Mouse (Mus musculus) gastrocnemius, postnatal 25 days (tissue): ENCODE measurements around the gene Apc2. TPM values are rescaled to one million over a fixed set of nuclear protein-coding genes. Genes with fewer than 3 reads are reported as not detected.
"Not testable (repeated sequence)": the region's sequence is repeated elsewhere in the genome, so short reads cannot be mapped to it uniquely, and the experiment has no call there.

Experiments
- DNase-seq: peaks from one replicate; pipeline ENCODE4 v3.0.0; 2022
- microRNA-seq, 2 experiments: library from miRNA; unstranded; fragments of <30 nt; microRNA quantifications; one replicate each; pipeline ENCODE4 v1.2.0; 2021; ENCODE audit warnings: borderline replicate concordance in 2 of 2
- total RNA-seq, 2 experiments: library from RNA; stranded (reverse); gene quantifications; 1 replicate in 1 of 2; 2 replicates in 1 of 2; pipeline ENCODE4 v1.2.3; 2021

The Apc2 gene
- total RNA-seq, 2 experiments from 2014 or later = 0.59 to 0.82 TPM

GRCm38 (mm10) chr10:80343425-80343895 lies 47.7 kb downstream of the Apc2 start:
- no peak for DNase-seq

- DNase-seq = peak; percentile 57
These were observed 48.4 kb downstream of the Apc2 start for GRCm38 (mm10) chr10:80344131-80344661.

- DNase-seq = no peak
These were observed 49.3 kb downstream of the Apc2 start for GRCm38 (mm10) chr10:80345122-80345521.

GRCm38 (mm10) chr10:80345929-80346328 lies 50.2 kb downstream of the Apc2 start:
- DNase-seq = not testable (repeated sequence)

GRCm38 (mm10) chr10:80347514-80347967 lies 51.8 kb downstream of the Apc2 start:
- no peak for DNase-seq

- DNase-seq = peak; percentile 78
These were observed 52.5 kb downstream of the Apc2 start, which contains the start of gene Adamtsl5 for GRCm38 (mm10) chr10:80348244-80348781. Gene Adamtsl5 (minus strand): TSS chr10:80348412.

- no peak for DNase-seq
These were observed 53.2 kb downstream of the Apc2 start for GRCm38 (mm10) chr10:80348981-80349380.

- peak; percentile 63 for DNase-seq
These were observed 54.5 kb downstream of the Apc2 start for GRCm38 (mm10) chr10:80350292-80350691.

- no peak for DNase-seq
These were observed 56.1 kb downstream of the Apc2 start for GRCm38 (mm10) chr10:80351896-80352295.

GRCm38 (mm10) chr10:80352727-80353126 lies 57.0 kb downstream of the Apc2 start:
- no peak for DNase-seq

GRCm38 (mm10) chr10:80355431-80355830 lies 59.7 kb downstream of the Apc2 start:
- no peak for DNase-seq

- no peak for DNase-seq
These were observed 60.4 kb downstream of the Apc2 start, which contains the start of gene Plk5 for GRCm38 (mm10) chr10:80356001-80356682. Gene Plk5 (plus strand): TSS chr10:80356459.

GRCm38 (mm10) chr10:80356737-80357136 lies 61.0 kb downstream of the Apc2 start:
- no peak for DNase-seq

GRCm38 (mm10) chr10:80357336-80357735 lies 61.6 kb downstream of the Apc2 start:
- no peak for DNase-seq

GRCm38 (mm10) chr10:80357994-80358639 lies 62.3 kb downstream of the Apc2 start:
- no peak for DNase-seq

- no peak for DNase-seq
These were observed 68.0 kb downstream of the Apc2 start for GRCm38 (mm10) chr10:80363734-80364133.

GRCm38 (mm10) chr10:80365736-80366135 lies 70.0 kb downstream of the Apc2 start:
- no peak for DNase-seq

Small RNA genes within 50 kb of the gene (microRNA-seq; reads per million reads assigned to microRNA genes)
- gene Mir6911 = 0.53 to 0.74 reads per million in 2 experiments

Other genes with a start within 250 kb of the Apc2 start
- gene Gpx4, start 248.8 kb upstream of the Apc2 start, total RNA-seq = 100 to 1,000 TPM; 527 to 618 TPM
- 1 to 10 TPM; 5.6 to 6.7 TPM for gene Sbno2, start 190.4 kb upstream of the Apc2 start, total RNA-seq
- gene Stk11, start 180.2 kb upstream of the Apc2 start, total RNA-seq = 100 to 1,000 TPM in 1 of 2 experiments, 10 to 100 TPM in 1; 99.8 to 120 TPM
- gene Atp5d, start 157.3 kb upstream of the Apc2 start, total RNA-seq = 100 to 1,000 TPM; 634 to 665 TPM
- 1 to 10 TPM; 1.2 to 1.6 TPM for gene Cbarp, start 155.1 kb upstream of the Apc2 start, total RNA-seq
- 10 to 100 TPM; 33.7 to 34.8 TPM for gene Midn, start 147.7 kb upstream of the Apc2 start, total RNA-seq
- gene Cirbp, start 130.0 kb upstream of the Apc2 start, total RNA-seq = 10 to 100 TPM; 17.3 to 21.4 TPM
- 1 to 10 TPM; 5.1 to 5.9 TPM for gene 1600002K03Rik, start 123.0 kb upstream of the Apc2 start, total RNA-seq
- gene Efna2, start 116.5 kb upstream of the Apc2 start, total RNA-seq = under 1 TPM; 0.26 to 0.54 TPM
- gene Mum1, start 69.5 kb upstream of the Apc2 start, total RNA-seq = 10 to 100 TPM; 14.5 to 14.8 TPM
- gene Ndufs7, start 46.9 kb upstream of the Apc2 start, total RNA-seq = 100 to 1,000 TPM; 508 to 524 TPM
- 10 to 100 TPM; 50.9 to 53.1 TPM for gene Gamt, start 35.0 kb upstream of the Apc2 start, total RNA-seq
- 10 to 100 TPM; 40.1 to 43.6 TPM for gene Dazap1, start 34.5 kb upstream of the Apc2 start, total RNA-seq
- 100 to 1,000 TPM; 575 to 593 TPM for gene Rps15, start 3.5 kb upstream of the Apc2 start, total RNA-seq
- 1 to 10 TPM; 6.5 to 7.0 TPM for gene 2310011J03Rik, start 24.6 kb downstream of the Apc2 start, total RNA-seq
- 1 to 10 TPM in 1 of 2 experiments, under 1 TPM in 1; 0.84 to 1.1 TPM for gene Pcsk4, start 33.5 kb downstream of the Apc2 start, total RNA-seq
- gene Reep6, start 34.0 kb downstream of the Apc2 start, total RNA-seq = 1 to 10 TPM; 1.1 to 2.8 TPM
- 10 to 100 TPM; 38.8 to 70.8 TPM for gene Adamtsl5, start 52.4 kb downstream of the Apc2 start, total RNA-seq
- under 1 TPM; 0.13 TPM for gene Plk5, start 60.5 kb downstream of the Apc2 start, total RNA-seq
- 1 to 10 TPM; 3.9 to 4.3 TPM for gene Mex3d, start 91.7 kb downstream of the Apc2 start, total RNA-seq
- gene Mbd3, start 103.6 kb downstream of the Apc2 start, total RNA-seq = 10 to 100 TPM; 78.7 to 93.6 TPM
- gene Uqcr11, start 110.9 kb downstream of the Apc2 start, total RNA-seq = 100 to 1,000 TPM; 913 to 952 TPM
- 10 to 100 TPM; 11.1 to 13.8 TPM for gene Tcf3, start 137.7 kb downstream of the Apc2 start, total RNA-seq
- gene Onecut3, start 198.9 kb downstream of the Apc2 start, total RNA-seq = not detected
- not detected for gene Atp8b3, start 243.1 kb downstream of the Apc2 start, total RNA-seq